Mouse (Mus musculus): ENCODE results near the gene Itga2b. TPM values are rescaled to one million over a fixed set of nuclear protein-coding genes. Genes with fewer than 3 reads are reported as not detected.

The Itga2b gene
- polyA plus RNA-seq (2015; fragmentation: Illumina TruSeq; extraction: RNeasy Lipid Tissue Mini Kit (QIAGEN cat#74804); ENCODE audit: insufficient read depth, low read depth, low replicate concordance): 3.5 TPM

GRCm38 (mm10) chr11:102469648-102470357 lies at the start of gene Itga2b:
Gene Itga2b (minus strand): TSS chr11:102470122.

GRCm38 (mm10) chr11:102447497-102447896 lies 22.4 kb downstream of the Itga2b start, which contains the start of gene Fam171a2:
Gene Fam171a2 (minus strand): TSS chr11:102447682.

GRCm38 (mm10) chr11:102430121-102431017 lies 39.6 kb downstream of the Itga2b start, which contains the start of gene Grn:
Gene Grn (plus strand): TSS chr11:102430315.

GRCm38 (mm10) chr11:102407834-102408215 lies 62.1 kb downstream of the Itga2b start, which contains the start of gene Slc25a39:
Gene Slc25a39 (minus strand): TSS chr11:102407946.

Other genes starting within 250 kb of the Itga2b start
- 28.4 TPM for gene Hdac5, start 240.0 kb downstream of the Itga2b start, polyA plus RNA-seq (2015; fragmentation: Illumina TruSeq; extraction: RNeasy Lipid Tissue Mini Kit (QIAGEN cat#74804); ENCODE audit: insufficient read depth, low read depth, low replicate concordance)
- gene BC030867, start 221.2 kb downstream of the Itga2b start, polyA plus RNA-seq (2015; fragmentation: Illumina TruSeq; extraction: RNeasy Lipid Tissue Mini Kit (QIAGEN cat#74804); ENCODE audit: insufficient read depth, low read depth, low replicate concordance): not detected
- 1.0 TPM for gene Asb16, start 201.4 kb downstream of the Itga2b start, polyA plus RNA-seq (2015; fragmentation: Illumina TruSeq; extraction: RNeasy Lipid Tissue Mini Kit (QIAGEN cat#74804); ENCODE audit: insufficient read depth, low read depth, low replicate concordance)
- gene Tmub2, start 185.2 kb downstream of the Itga2b start, polyA plus RNA-seq (2015; fragmentation: Illumina TruSeq; extraction: RNeasy Lipid Tissue Mini Kit (QIAGEN cat#74804); ENCODE audit: insufficient read depth, low read depth, low replicate concordance): 12.1 TPM
- gene Atxn7l3, start 173.5 kb downstream of the Itga2b start, polyA plus RNA-seq (2015; fragmentation: Illumina TruSeq; extraction: RNeasy Lipid Tissue Mini Kit (QIAGEN cat#74804); ENCODE audit: insufficient read depth, low read depth, low replicate concordance): 8.1 TPM
- gene Ubtf, start 150.4 kb downstream of the Itga2b start, polyA plus RNA-seq (2015; fragmentation: Illumina TruSeq; extraction: RNeasy Lipid Tissue Mini Kit (QIAGEN cat#74804); ENCODE audit: insufficient read depth, low read depth, low replicate concordance): 18.2 TPM
- not detected for gene Slc4a1, start 103.9 kb downstream of the Itga2b start, polyA plus RNA-seq (2015; fragmentation: Illumina TruSeq; extraction: RNeasy Lipid Tissue Mini Kit (QIAGEN cat#74804); ENCODE audit: insufficient read depth, low read depth, low replicate concordance)
- 8.0 TPM for gene Rundc3a, start 76.7 kb downstream of the Itga2b start, polyA plus RNA-seq (2015; fragmentation: Illumina TruSeq; extraction: RNeasy Lipid Tissue Mini Kit (QIAGEN cat#74804); ENCODE audit: insufficient read depth, low read depth, low replicate concordance)
- 90.0 TPM for gene Slc25a39, start 62.2 kb downstream of the Itga2b start, polyA plus RNA-seq (2015; fragmentation: Illumina TruSeq; extraction: RNeasy Lipid Tissue Mini Kit (QIAGEN cat#74804); ENCODE audit: insufficient read depth, low read depth, low replicate concordance)
- 64.6 TPM for gene Grn, start 39.8 kb downstream of the Itga2b start, polyA plus RNA-seq (2015; fragmentation: Illumina TruSeq; extraction: RNeasy Lipid Tissue Mini Kit (QIAGEN cat#74804); ENCODE audit: insufficient read depth, low read depth, low replicate concordance)
- gene Fam171a2, start 22.4 kb downstream of the Itga2b start, polyA plus RNA-seq (2015; fragmentation: Illumina TruSeq; extraction: RNeasy Lipid Tissue Mini Kit (QIAGEN cat#74804); ENCODE audit: insufficient read depth, low read depth, low replicate concordance): 0.76 TPM
- gene Gpatch8, start 86.3 kb upstream of the Itga2b start, polyA plus RNA-seq (2015; fragmentation: Illumina TruSeq; extraction: RNeasy Lipid Tissue Mini Kit (QIAGEN cat#74804); ENCODE audit: insufficient read depth, low read depth, low replicate concordance): 3.7 TPM
- gene Gm11627, start 109.3 kb upstream of the Itga2b start, polyA plus RNA-seq (2015; fragmentation: Illumina TruSeq; extraction: RNeasy Lipid Tissue Mini Kit (QIAGEN cat#74804); ENCODE audit: insufficient read depth, low read depth, low replicate concordance): 1.8 TPM
- gene Fzd2, start 134.3 kb upstream of the Itga2b start, polyA plus RNA-seq (2015; fragmentation: Illumina TruSeq; extraction: RNeasy Lipid Tissue Mini Kit (QIAGEN cat#74804); ENCODE audit: insufficient read depth, low read depth, low replicate concordance): 2.2 TPM
- not detected for gene Meioc, start 193.6 kb upstream of the Itga2b start, polyA plus RNA-seq (2015; fragmentation: Illumina TruSeq; extraction: RNeasy Lipid Tissue Mini Kit (QIAGEN cat#74804); ENCODE audit: insufficient read depth, low read depth, low replicate concordance)
- gene Ccdc43, start 227.7 kb upstream of the Itga2b start, polyA plus RNA-seq (2015; fragmentation: Illumina TruSeq; extraction: RNeasy Lipid Tissue Mini Kit (QIAGEN cat#74804); ENCODE audit: insufficient read depth, low read depth, low replicate concordance): 4.7 TPM

Data from pancreas, adult 10 weeks (tissue).